Mouse (Mus musculus) cerebellum, adult 2 months (tissue): Measurements from ENCODE around the gene Olfr1122.

Experiments used
- CTCF ChIP-seq: fragments of 200-500 bp; IDR thresholded peaks from 2 replicates; pipeline ENCODE4 v1.5.1; 2011; ENCODE audit warnings: low read depth, mild to moderate bottlenecking, control low read depth, low read length, moderate library complexity, borderline replicate concordance; ENCODE audit not compliant: insufficient read depth
- POLR2A ChIP-seq: fragments of 200-500 bp; IDR thresholded peaks from 2 replicates; pipeline ENCODE4 v1.6.1; 2011; ENCODE audit warnings: low read length, control low read depth, borderline replicate concordance; ENCODE audit not compliant: insufficient read depth

GRCm38 (mm10) chr2:87369595-87369994, 16.1 kb upstream of the Olfr1122 start, which contains the start of gene Olfr1121:
- no peak for TF ChIP-seq CTCF
- no peak for TF ChIP-seq POLR2A
